Mouse (Mus musculus): ENCODE data around the gene Atg9a.

The Atg9a gene

GRCm38 (mm10) chr1:75168472-75169464 lies 23.2 kb downstream of the Atg9a start, which contains the start of gene Zfand2b:
TSS of gene Zfand2b (plus strand) at chr1:75168646.
- peak; percentile 80 for DNase-seq (ENCODE audit: low read depth)

GRCm38 (mm10) chr1:75168093-75168471 lies 23.9 kb downstream of the Atg9a start:
- DNase-seq (ENCODE audit: low read depth): no peak

GRCm38 (mm10) chr1:75160256-75160617 lies 31.8 kb downstream of the Atg9a start:
- DNase-seq (ENCODE audit: low read depth): no peak

GRCm38 (mm10) chr1:75159540-75160255 lies 32.3 kb downstream of the Atg9a start:
- DNase-seq (ENCODE audit: low read depth): no peak

- DNase-seq (ENCODE audit: low read depth): no peak
These were observed 33.0 kb downstream of the Atg9a start for GRCm38 (mm10) chr1:75158990-75159389.

- DNase-seq (ENCODE audit: low read depth): no peak
These were observed 36.2 kb downstream of the Atg9a start for GRCm38 (mm10) chr1:75155837-75156236.

GRCm38 (mm10) chr1:75148727-75149126 lies 43.3 kb downstream of the Atg9a start:
- DNase-seq (ENCODE audit: low read depth): no peak

- no peak for DNase-seq (ENCODE audit: low read depth)
These were observed 44.4 kb downstream of the Atg9a start for GRCm38 (mm10) chr1:75147411-75148135.

- no peak for DNase-seq (ENCODE audit: low read depth)
These were observed 46.4 kb downstream of the Atg9a start for GRCm38 (mm10) chr1:75145589-75145988.

- DNase-seq (ENCODE audit: low read depth): peak; percentile 86
These were observed 49.4 kb downstream of the Atg9a start, which contains the start of the genes Cnppd1 and Retreg2 for GRCm38 (mm10) chr1:75142301-75143261. TSS of gene Cnppd1 (minus strand) at chr1:75142711. TSS of gene Retreg2 (plus strand) at chr1:75142778.

- DNase-seq (ENCODE audit: low read depth): peak; percentile 34
These were observed 50.4 kb downstream of the Atg9a start for GRCm38 (mm10) chr1:75141486-75142190.

GRCm38 (mm10) chr1:75140601-75141190 lies 51.3 kb downstream of the Atg9a start:
- no peak for DNase-seq (ENCODE audit: low read depth)

- DNase-seq (ENCODE audit: low read depth): no peak
These were observed 53.5 kb downstream of the Atg9a start for GRCm38 (mm10) chr1:75138448-75138847.

GRCm38 (mm10) chr1:75136730-75137129 lies 55.3 kb downstream of the Atg9a start:
- DNase-seq (ENCODE audit: low read depth): no peak

- DNase-seq (ENCODE audit: low read depth): no peak
These were observed 55.7 kb downstream of the Atg9a start for GRCm38 (mm10) chr1:75136293-75136692.

GRCm38 (mm10) chr1:75133421-75134207 lies 58.4 kb downstream of the Atg9a start, which contains the start of gene Slc23a3:
TSS of gene Slc23a3 (minus strand) at chr1:75133890.
- no peak for DNase-seq (ENCODE audit: low read depth)
